Mouse (Mus musculus): ENCODE measurements at regions not wholly inside any gene's neighbourhood (a gene's known extent, or its start where the extent isn't known, plus 50 kb on each side); places are given as distances from the start of the nearest gene placed in this dataset.
"Not testable (repeated sequence)": the region's sequence is repeated elsewhere in the genome, so short reads cannot be mapped to it uniquely, and the experiment has no call there.

GRCm38 (mm10) chr4:64432097-64432496 lies 385.3 kb upstream of the Tnc start:
- Histone ChIP-seq H3K4me2 (replicated peaks; ENCODE audit: low read depth, low read length) (no peak overlapping the region), H3K9ac (ENCODE audit: low read depth, low read length) (no peak overlapping the region), H3K4me3 (ENCODE audit: low read depth, low read length) (no peak overlapping the region), H3K27me3 (ENCODE audit: control insufficient read depth, insufficient read depth, low read length) (no peaks in the 10 kb centered on the region), H3K27ac (ENCODE audit: low read depth, low read length) (no peak overlapping the region), H3K36me3 (ENCODE audit: control insufficient read depth, insufficient read depth, low read length) (no peaks in the 10 kb centered on the region), H3K9me3 (ENCODE audit: control insufficient read depth, low read length) (no peaks in the 10 kb centered on the region), H3K4me1 (replicated peaks; ENCODE audit: control insufficient read depth, insufficient read depth, low read length) (no peaks in the 10 kb centered on the region)
- 89% methylated on average over 1 of the region's 1 CpGs for WGBS
- ATAC-seq (ENCODE audit: low FRiP score) (no peak), DNase-seq (ENCODE audit: low spot score) (no peak)

- ATAC-seq (ENCODE audit: low FRiP score) (no peak), DNase-seq (ENCODE audit: low spot score) (peak; percentile 25)
- Histone ChIP-seq H3K27me3 (ENCODE audit: control insufficient read depth, insufficient read depth, low read length) (no peaks in the 10 kb centered on the region), H3K9me3 (ENCODE audit: control insufficient read depth, low read length) (no peaks in the 10 kb centered on the region), H3K4me2 (replicated peaks; ENCODE audit: low read depth, low read length) (no peak overlapping the region), H3K9ac (ENCODE audit: low read depth, low read length) (no peak overlapping the region), H3K4me3 (ENCODE audit: low read depth, low read length) (no peak overlapping the region), H3K4me1 (replicated peaks; ENCODE audit: control insufficient read depth, insufficient read depth, low read length) (no peaks in the 10 kb centered on the region), H3K27ac (ENCODE audit: low read depth, low read length) (no peak overlapping the region), H3K36me3 (ENCODE audit: control insufficient read depth, insufficient read depth, low read length) (no peaks in the 10 kb centered on the region)
- 67% methylated on average over 13 of the region's 13 CpGs for WGBS
Observed at GRCm38 (mm10) chr4:64437744-64438594, 391.2 kb upstream of the Tnc start.

- Histone ChIP-seq H3K4me1 (replicated peaks; ENCODE audit: control insufficient read depth, insufficient read depth, low read length) (no peaks in the 10 kb centered on the region), H3K27ac (ENCODE audit: low read depth, low read length) (no peak overlapping the region), H3K9me3 (ENCODE audit: control insufficient read depth, low read length) (no peaks in the 10 kb centered on the region), H3K36me3 (ENCODE audit: control insufficient read depth, insufficient read depth, low read length) (no peaks in the 10 kb centered on the region), H3K4me2 (replicated peaks; ENCODE audit: low read depth, low read length) (no peak overlapping the region), H3K4me3 (ENCODE audit: low read depth, low read length) (no peak overlapping the region), H3K27me3 (ENCODE audit: control insufficient read depth, insufficient read depth, low read length) (no peaks in the 10 kb centered on the region), H3K9ac (ENCODE audit: low read depth, low read length) (no peak overlapping the region)
- peak; percentile 47; the same call in 1 of the 2 replicates for ATAC-seq (ENCODE audit: low FRiP score)
- 52% methylated on average over 1 of the region's 1 CpGs for WGBS
- DNase-seq (ENCODE audit: low spot score) = no peak
Observed at GRCm38 (mm10) chr4:64451442-64451841, 404.6 kb upstream of the Tnc start.

GRCm38 (mm10) chr4:64451946-64452345 lies 405.1 kb upstream of the Tnc start:
- no peaks in the 10 kb centered on the region for H3K36me3 ChIP-seq (ENCODE audit: control insufficient read depth, insufficient read depth, low read length)
- H3K27ac ChIP-seq (ENCODE audit: low read depth, low read length) = no peak overlapping the region
- WGBS = 42% methylated on average over 1 of the region's 1 CpGs
- H3K27me3 ChIP-seq (ENCODE audit: control insufficient read depth, insufficient read depth, low read length) = no peaks in the 10 kb centered on the region
- DNase-seq (ENCODE audit: low spot score) = peak; percentile 28
- ATAC-seq (ENCODE audit: low FRiP score) = peak; percentile 88
- no peaks in the 10 kb centered on the region for H3K4me1 ChIP-seq (replicated peaks; ENCODE audit: control insufficient read depth, insufficient read depth, low read length)
- H3K9ac ChIP-seq (ENCODE audit: low read depth, low read length) = no peak overlapping the region
- no peaks in the 10 kb centered on the region for H3K9me3 ChIP-seq (ENCODE audit: control insufficient read depth, low read length)
- no peak overlapping the region for H3K4me2 ChIP-seq (replicated peaks; ENCODE audit: low read depth, low read length)
- no peak overlapping the region for H3K4me3 ChIP-seq (ENCODE audit: low read depth, low read length)

- no peak overlapping the region for H3K9ac ChIP-seq (ENCODE audit: low read depth, low read length)
- H3K4me3 ChIP-seq (ENCODE audit: low read depth, low read length) = no peak overlapping the region
- H3K4me1 ChIP-seq (replicated peaks; ENCODE audit: control insufficient read depth, insufficient read depth, low read length) = no peaks in the 10 kb centered on the region
- no peak overlapping the region for H3K27ac ChIP-seq (ENCODE audit: low read depth, low read length)
- H3K27me3 ChIP-seq (ENCODE audit: control insufficient read depth, insufficient read depth, low read length) = no peaks in the 10 kb centered on the region
- DNase-seq (ENCODE audit: low spot score) = peak; percentile 34
- no peaks in the 10 kb centered on the region for H3K36me3 ChIP-seq (ENCODE audit: control insufficient read depth, insufficient read depth, low read length)
- 93% methylated on average over 1 of the region's 1 CpGs for WGBS
- no peak for ATAC-seq (ENCODE audit: low FRiP score)
- no peaks in the 10 kb centered on the region for H3K9me3 ChIP-seq (ENCODE audit: control insufficient read depth, low read length)
- no peak overlapping the region for H3K4me2 ChIP-seq (replicated peaks; ENCODE audit: low read depth, low read length)
Observed at GRCm38 (mm10) chr4:64492260-64492962, 445.6 kb upstream of the Tnc start.

GRCm38 (mm10) chr4:64497759-64498158 lies 450.9 kb upstream of the Tnc start:
- H3K4me1 ChIP-seq (replicated peaks; ENCODE audit: control insufficient read depth, insufficient read depth, low read length); H3K4me2 ChIP-seq (replicated peaks; ENCODE audit: low read depth, low read length); H3K27ac ChIP-seq (ENCODE audit: low read depth, low read length); H3K9me3 ChIP-seq (ENCODE audit: control insufficient read depth, low read length); H3K4me3 ChIP-seq (ENCODE audit: low read depth, low read length); H3K27me3 ChIP-seq (ENCODE audit: control insufficient read depth, insufficient read depth, low read length); H3K36me3 ChIP-seq (ENCODE audit: control insufficient read depth, insufficient read depth, low read length); H3K9ac ChIP-seq (ENCODE audit: low read depth, low read length): not testable (repeated sequence)
- DNase-seq (ENCODE audit: low spot score) = peak; percentile 30
- ATAC-seq (ENCODE audit: low FRiP score) = peak; percentile 94

- Histone ChIP-seq H3K9ac (ENCODE audit: low read depth, low read length) (no peak overlapping the region), H3K4me2 (replicated peaks; ENCODE audit: low read depth, low read length) (no peak overlapping the region), H3K4me1 (replicated peaks; ENCODE audit: control insufficient read depth, insufficient read depth, low read length) (no peaks in the 10 kb centered on the region), H3K36me3 (ENCODE audit: control insufficient read depth, insufficient read depth, low read length) (no peaks in the 10 kb centered on the region), H3K4me3 (ENCODE audit: low read depth, low read length) (no peak overlapping the region), H3K9me3 (ENCODE audit: control insufficient read depth, low read length) (no peaks in the 10 kb centered on the region), H3K27ac (ENCODE audit: low read depth, low read length) (no peak overlapping the region), H3K27me3 (ENCODE audit: control insufficient read depth, insufficient read depth, low read length) (no peaks in the 10 kb centered on the region)
- WGBS = 89% methylated on average over 5 of the region's 5 CpGs
- DNase-seq (ENCODE audit: low spot score) = no peak
- ATAC-seq (ENCODE audit: low FRiP score) = no peak
Observed at GRCm38 (mm10) chr4:64500635-64501395, 454.0 kb upstream of the Tnc start.

GRCm38 (mm10) chr4:64521883-64522282 lies 475.1 kb upstream of the Tnc start:
- ATAC-seq (ENCODE audit: low FRiP score) (no peak), DNase-seq (ENCODE audit: low spot score) (peak; percentile 19)
- Histone ChIP-seq H3K4me3 (ENCODE audit: low read depth, low read length) (no peak overlapping the region), H3K27ac (ENCODE audit: low read depth, low read length) (no peak overlapping the region), H3K36me3 (ENCODE audit: control insufficient read depth, insufficient read depth, low read length) (no peaks in the 10 kb centered on the region), H3K27me3 (ENCODE audit: control insufficient read depth, insufficient read depth, low read length) (no peaks in the 10 kb centered on the region), H3K4me1 (replicated peaks; ENCODE audit: control insufficient read depth, insufficient read depth, low read length) (no peaks in the 10 kb centered on the region), H3K9me3 (ENCODE audit: control insufficient read depth, low read length) (no peaks in the 10 kb centered on the region), H3K9ac (ENCODE audit: low read depth, low read length) (no peak overlapping the region), H3K4me2 (replicated peaks; ENCODE audit: low read depth, low read length) (no peak overlapping the region)

Data from hindbrain, embryonic 11.5 days (tissue).